Mouse (Mus musculus) E14TG2a.4 (cell line): ENCODE measurements around the gene Gm42517.

Experiments used
- H3K27me3 ChIP-seq: 2 replicates; pipeline ENCODE4 v1.6.1; 2014; ENCODE audit warnings: low read length, control low read depth; ENCODE audit not compliant: insufficient read depth
- H3K36me3 ChIP-seq: 2 replicates; pipeline ENCODE4 v1.6.1; 2014; ENCODE audit warnings: low read length, control low read depth; ENCODE audit not compliant: insufficient read depth
- H3K4me1 ChIP-seq: replicated peaks from 2 replicates; pipeline ENCODE4 v1.6.1; 2014; ENCODE audit warnings: low read depth, low read length, control low read depth
- H3K4me3 ChIP-seq: replicated peaks from 2 replicates; pipeline ENCODE4 v1.5.1; 2014; ENCODE audit warnings: mild to moderate bottlenecking, low read length
- H3K9me3 ChIP-seq: 2 replicates; pipeline ENCODE4 v1.6.1; 2014; ENCODE audit warnings: low read length, control low read depth
- CTCF ChIP-seq: conservative IDR thresholded peaks from 2 replicates; pipeline ENCODE4 v1.5.1; 2014; ENCODE audit warnings: low read length
- NANOG ChIP-seq: IDR thresholded peaks from 2 replicates; pipeline ENCODE4 v1.6.1; 2014; ENCODE audit warnings: borderline replicate concordance, low read length, mixed read lengths
- POU5F1 ChIP-seq: IDR thresholded peaks from 2 replicates; pipeline ENCODE4 v1.6.1; 2014; ENCODE audit warnings: low read length, borderline replicate concordance

The Gm42517 gene

GRCm38 (mm10) chr5:108367871-108368332 is at the start of gene Gm42517:
Gm42517 (minus strand) TSS chr5:108367922.
- Histone ChIP-seq H3K4me3 (peak within 1 kb of the TSS; percentile 79), H3K27me3 (peaks cover 95% of the 10 kb centered on the region), H3K4me1 (peaks cover 37% of the 10 kb centered on the region), H3K9me3 (no peaks in the 10 kb centered on the region), H3K36me3 (no peaks in the 10 kb centered on the region)
- no peak for TF ChIP-seq NANOG
- TF ChIP-seq POU5F1: no peak
- TF ChIP-seq CTCF: no peak

- 0 out of 2 replicates have a peak, but pooled peaks cover 3% of the 10 kb centered on the region for H3K4me1 ChIP-seq
- TF ChIP-seq NANOG: no peak
- TF ChIP-seq POU5F1: no peak
- no peak for TF ChIP-seq CTCF
- no peaks in the 10 kb centered on the region for H3K27me3 ChIP-seq
- H3K9me3 ChIP-seq: no peaks in the 10 kb centered on the region
- H3K36me3 ChIP-seq: no peaks in the 10 kb centered on the region
- H3K4me3 ChIP-seq: no peak overlapping the region
Measured at GRCm38 (mm10) chr5:108414711-108415110, 47.0 kb upstream of the Gm42517 start.

- TF ChIP-seq POU5F1 (no peak), CTCF (no peak), NANOG (no peak)
- H3K27me3 ChIP-seq: no peaks in the 10 kb centered on the region
- H3K9me3 ChIP-seq: no peaks in the 10 kb centered on the region
- no peaks in the 10 kb centered on the region for H3K4me1 ChIP-seq
- H3K4me3 ChIP-seq: no peak overlapping the region
- H3K36me3 ChIP-seq: no peaks in the 10 kb centered on the region
Measured at GRCm38 (mm10) chr5:108406977-108407376, 39.3 kb upstream of the Gm42517 start.

GRCm38 (mm10) chr5:108405460-108405859 is 37.7 kb upstream of the Gm42517 start:
- no peak overlapping the region for H3K4me3 ChIP-seq
- no peaks in the 10 kb centered on the region for H3K36me3 ChIP-seq
- no peaks in the 10 kb centered on the region for H3K4me1 ChIP-seq
- H3K9me3 ChIP-seq: no peaks in the 10 kb centered on the region
- no peaks in the 10 kb centered on the region for H3K27me3 ChIP-seq
- TF ChIP-seq CTCF (no peak), POU5F1 (no peak), NANOG (no peak)

- Histone ChIP-seq H3K27me3 (no peaks in the 10 kb centered on the region), H3K36me3 (no peaks in the 10 kb centered on the region), H3K4me3 (no peak overlapping the region), H3K9me3 (no peaks in the 10 kb centered on the region), H3K4me1 (no peaks in the 10 kb centered on the region)
- TF ChIP-seq CTCF: no peak
- no peak for TF ChIP-seq NANOG
- no peak for TF ChIP-seq POU5F1
Measured at GRCm38 (mm10) chr5:108403453-108403852, 35.7 kb upstream of the Gm42517 start.

- Histone ChIP-seq H3K27me3 (peaks cover 42% of the 10 kb centered on the region), H3K4me3 (no peak overlapping the region), H3K4me1 (no peaks in the 10 kb centered on the region), H3K36me3 (no peaks in the 10 kb centered on the region), H3K9me3 (no peaks in the 10 kb centered on the region)
- TF ChIP-seq NANOG (no peak), POU5F1 (no peak), CTCF (no peak)
Measured at GRCm38 (mm10) chr5:108389744-108390143, 22.0 kb upstream of the Gm42517 start.

- Histone ChIP-seq H3K27me3 (peaks cover 42% of the 10 kb centered on the region), H3K36me3 (no peaks in the 10 kb centered on the region), H3K4me1 (no peaks in the 10 kb centered on the region), H3K9me3 (no peaks in the 10 kb centered on the region), H3K4me3 (peak within 1 kb of the TSS; percentile 26)
- TF ChIP-seq POU5F1 (no peak), NANOG (no peak), CTCF (no peak)
Measured at GRCm38 (mm10) chr5:108388201-108388600, 20.5 kb upstream of the Gm42517 start, which contains the start of gene Pde6b. Pde6b (plus strand) TSS chr5:108388391.

GRCm38 (mm10) chr5:108386449-108386848 is 18.7 kb upstream of the Gm42517 start:
- TF ChIP-seq NANOG: no peak
- no peak for TF ChIP-seq CTCF
- Histone ChIP-seq H3K27me3 (peaks cover 42% of the 10 kb centered on the region), H3K9me3 (no peaks in the 10 kb centered on the region), H3K4me1 (no peaks in the 10 kb centered on the region), H3K36me3 (no peaks in the 10 kb centered on the region), H3K4me3 (no peak overlapping the region)

- TF ChIP-seq POU5F1: no peak
- no peak for TF ChIP-seq NANOG
- TF ChIP-seq CTCF: no peak
- Histone ChIP-seq H3K9me3 (no peaks in the 10 kb centered on the region), H3K4me1 (no peaks in the 10 kb centered on the region), H3K27me3 (peaks cover 42% of the 10 kb centered on the region), H3K36me3 (no peaks in the 10 kb centered on the region), H3K4me3 (no peak overlapping the region)
Measured at GRCm38 (mm10) chr5:108385632-108386031, 17.9 kb upstream of the Gm42517 start.
